Mouse (Mus musculus): ENCODE data around the gene Prmt8. TPM values are rescaled to one million over a fixed set of nuclear protein-coding genes. Genes with fewer than 3 reads are reported as not detected.
A peak's percentile ranks its signal among the peaks of the same experiment; 100 is the strongest.

Prmt8 gene
- polyA plus RNA-seq, 1 experiment, result not detected

DNA sequence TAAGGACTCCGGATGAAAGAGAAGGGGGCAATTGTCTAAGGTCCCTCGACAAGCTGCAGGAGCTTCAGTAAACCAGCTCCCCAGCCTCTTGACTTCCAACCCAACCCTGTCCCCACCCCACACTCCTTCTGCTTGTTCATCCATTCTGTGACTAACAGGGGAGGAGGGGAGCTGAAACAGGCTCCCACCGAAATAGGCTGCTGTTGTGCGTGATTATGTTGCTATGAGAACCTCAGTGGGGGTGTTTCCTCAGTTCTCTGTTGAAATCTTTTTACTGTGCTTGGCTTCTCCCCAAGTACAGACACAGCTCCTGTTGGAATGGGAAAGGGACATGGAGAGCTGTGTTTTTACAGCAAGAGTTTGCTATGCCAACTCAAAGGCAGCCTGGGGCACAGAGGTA, 1.5 kb upstream of the Prmt8 start:
- TF ChIP-seq E2F4 (IDR thresholded peaks at IDR 0.05; ENCODE audit: insufficient read depth), result no peak
- TF ChIP-seq SRF (IDR thresholded peaks at IDR 0.05; ENCODE audit: control insufficient read depth, insufficient read length, low read depth), result no peak
- TF ChIP-seq MYOG (IDR thresholded peaks at IDR 0.05; ENCODE audit: control insufficient read depth in 1 of 3, insufficient read depth in 1 of 3, insufficient read length in 2 of 3, low read depth in 2 of 3), result no peak
- no peak for TF ChIP-seq USF1 (IDR thresholded peaks at IDR 0.05; ENCODE audit: low read depth)
- no peak for TF ChIP-seq POLR2AphosphoS2 (IDR thresholded peaks at IDR 0.05; ENCODE audit: insufficient read length, low read depth)
- no peak for TF ChIP-seq POLR2A (IDR thresholded peaks at IDR 0.05; ENCODE audit: insufficient read length, low read depth)
- no peak for TF ChIP-seq CEBPB (IDR thresholded peaks at IDR 0.05; ENCODE audit: insufficient read depth, poor library complexity, severe bottlenecking)
- no peak for TF ChIP-seq TCF12 (IDR thresholded peaks at IDR 0.05; ENCODE audit: insufficient read depth, poor library complexity, severe bottlenecking)
- no peak for TF ChIP-seq MAX (IDR thresholded peaks at IDR 0.05; ENCODE audit: low read depth)
- no peaks in the 10 kb centered on the region for H3K36me3 ChIP-seq (ENCODE audit: control insufficient read depth, insufficient read depth)
- no peaks in the 10 kb centered on the region for H3K79me2 ChIP-seq (ENCODE audit: control insufficient read depth, insufficient read depth)
- H3ac ChIP-seq (ENCODE audit: control insufficient read depth, insufficient read length), result no peak overlapping the region
- no peak overlapping the region for H3K4me2 ChIP-seq (ENCODE audit: low read depth)
- peaks cover 5% of the 10 kb centered on the region for H3K27me3 ChIP-seq (ENCODE audit: control insufficient read depth, insufficient read depth, insufficient read length)
- H3K4me3 ChIP-seq, result no peak overlapping the region

DNA sequence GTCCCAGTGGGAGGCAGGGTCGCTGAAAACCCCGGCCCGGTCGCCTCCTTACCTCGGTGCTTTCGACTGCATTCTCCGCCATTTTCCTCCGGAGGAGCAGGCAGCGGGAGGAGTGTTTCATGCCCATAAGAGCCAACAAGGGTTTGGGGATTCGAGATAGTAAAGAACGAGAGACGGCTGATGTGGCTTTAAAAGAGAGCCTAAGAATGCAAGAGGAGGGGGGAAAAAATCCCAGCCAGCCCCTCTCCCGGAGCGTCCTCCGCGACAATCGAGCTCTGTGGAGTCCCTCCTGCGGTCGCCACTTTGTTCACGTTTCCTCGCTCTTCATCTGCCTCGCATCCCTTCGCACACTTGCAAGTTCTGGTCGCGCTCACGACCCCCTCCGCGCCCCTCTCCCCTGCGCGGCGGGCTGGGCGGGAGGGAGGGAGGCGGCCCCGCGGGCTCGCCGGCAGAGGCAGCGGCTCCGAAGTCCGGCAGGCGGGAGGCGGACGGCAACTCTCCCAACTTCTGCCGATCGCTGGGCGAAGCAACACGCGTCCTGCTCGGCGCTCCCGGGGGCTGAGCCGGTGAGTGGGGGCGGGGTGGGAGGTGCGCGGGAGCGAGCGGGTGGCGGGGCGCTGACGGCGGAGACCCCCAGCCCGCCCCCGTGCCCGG, 524 bp downstream of the Prmt8 start:
- no peak overlapping the region for H3K4me2 ChIP-seq (ENCODE audit: low read depth)
- H3ac ChIP-seq (ENCODE audit: control insufficient read depth, insufficient read length), result no peak overlapping the region
- TF ChIP-seq E2F4 (IDR thresholded peaks at IDR 0.05; ENCODE audit: insufficient read depth), result no peak
- TF ChIP-seq CEBPB (IDR thresholded peaks at IDR 0.05; ENCODE audit: insufficient read depth, poor library complexity, severe bottlenecking), result no peak
- TF ChIP-seq MYOD1 (IDR thresholded peaks at IDR 0.05; ENCODE audit: control insufficient read depth in 1 of 3, insufficient read length in 2 of 3, low read depth in 2 of 3), result no peak
- TF ChIP-seq MYOG (IDR thresholded peaks at IDR 0.05; ENCODE audit: control insufficient read depth in 1 of 3, insufficient read depth in 1 of 3, insufficient read length in 2 of 3, low read depth in 2 of 3), result no peak
- no peak for TF ChIP-seq MAX (IDR thresholded peaks at IDR 0.05; ENCODE audit: low read depth)
- no peak for TF ChIP-seq POLR2AphosphoS2 (IDR thresholded peaks at IDR 0.05; ENCODE audit: insufficient read length, low read depth)
- TF ChIP-seq REST (IDR thresholded peaks at IDR 0.05; ENCODE audit: insufficient read depth, insufficient read length), result no peak
- TF ChIP-seq USF1 (IDR thresholded peaks at IDR 0.05; ENCODE audit: low read depth), result no peak
- TF ChIP-seq POLR2A (IDR thresholded peaks at IDR 0.05; ENCODE audit: insufficient read length, low read depth), result no peak
- no peak for TF ChIP-seq TCF12 (IDR thresholded peaks at IDR 0.05; ENCODE audit: insufficient read depth, poor library complexity, severe bottlenecking)
- TF ChIP-seq TCF3 (IDR thresholded peaks at IDR 0.05; ENCODE audit: insufficient read length, low read depth), result no peak
- TF ChIP-seq SRF (IDR thresholded peaks at IDR 0.05; ENCODE audit: control insufficient read depth, insufficient read length, low read depth), result no peak
- H3K4me3 ChIP-seq, result no peak overlapping the region
- peaks cover 5% of the 10 kb centered on the region for H3K27me3 ChIP-seq (ENCODE audit: control insufficient read depth, insufficient read depth, insufficient read length)
- no peaks in the 10 kb centered on the region for H3K79me2 ChIP-seq (ENCODE audit: control insufficient read depth, insufficient read depth)
- no peaks in the 10 kb centered on the region for H3K36me3 ChIP-seq (ENCODE audit: control insufficient read depth, insufficient read depth)

DNA sequence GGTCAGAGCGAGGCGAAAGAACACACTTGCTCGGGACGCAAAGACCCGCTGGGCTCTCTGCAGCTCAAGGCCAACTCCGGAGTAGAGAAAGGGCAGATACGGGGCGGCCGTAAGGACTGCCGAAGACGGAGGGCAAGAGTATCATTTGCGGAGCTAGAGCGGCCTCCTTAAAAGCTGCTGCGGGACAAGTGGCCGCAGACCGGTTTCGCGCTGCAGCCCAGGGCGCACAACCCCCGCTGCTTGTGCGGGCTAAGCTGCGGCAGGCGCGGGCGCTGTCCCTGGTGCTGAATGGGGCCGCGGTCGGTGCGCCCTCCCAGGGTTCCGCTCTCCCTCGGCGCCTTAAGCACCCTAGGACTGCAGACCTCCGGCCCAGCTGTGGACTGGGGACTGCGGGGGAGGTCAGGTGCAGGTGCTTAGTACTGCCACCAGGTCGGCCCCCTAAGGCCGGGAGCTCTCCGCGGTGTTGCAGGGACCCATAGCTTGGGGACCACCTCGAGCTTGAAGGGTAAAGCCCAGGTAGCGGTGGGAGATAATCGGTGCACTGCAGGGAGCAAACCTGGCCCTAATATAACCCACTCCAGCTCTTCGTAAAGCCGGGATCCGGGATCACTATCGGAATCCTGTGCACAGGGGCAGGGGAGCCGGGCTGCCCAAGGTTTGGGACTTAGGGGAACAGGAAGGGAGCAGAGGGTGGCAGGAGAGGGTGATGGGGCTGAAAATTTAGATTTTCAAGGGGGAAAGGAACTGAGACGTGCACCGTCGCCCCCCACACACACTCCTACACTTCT, 1.4 kb downstream of the Prmt8 start:
- no peak overlapping the region for H3K4me2 ChIP-seq (ENCODE audit: low read depth)
- peak; percentile 88 for TF ChIP-seq REST (IDR thresholded peaks at IDR 0.05; ENCODE audit: insufficient read depth, insufficient read length)
- TF ChIP-seq MAX (IDR thresholded peaks at IDR 0.05; ENCODE audit: low read depth), result no peak
- no peak for TF ChIP-seq POLR2AphosphoS2 (IDR thresholded peaks at IDR 0.05; ENCODE audit: insufficient read length, low read depth)
- no peak for TF ChIP-seq TCF12 (IDR thresholded peaks at IDR 0.05; ENCODE audit: insufficient read depth, poor library complexity, severe bottlenecking)
- no peak for TF ChIP-seq CEBPB (IDR thresholded peaks at IDR 0.05; ENCODE audit: insufficient read depth, poor library complexity, severe bottlenecking)
- TF ChIP-seq E2F4 (IDR thresholded peaks at IDR 0.05; ENCODE audit: insufficient read depth), result no peak
- no peak for TF ChIP-seq USF1 (IDR thresholded peaks at IDR 0.05; ENCODE audit: low read depth)
- TF ChIP-seq MYOD1 (IDR thresholded peaks at IDR 0.05; ENCODE audit: control insufficient read depth in 1 of 3, insufficient read length in 2 of 3, low read depth in 2 of 3), result no peak
- H3K4me3 ChIP-seq, result no peak overlapping the region
- H3K79me2 ChIP-seq (ENCODE audit: control insufficient read depth, insufficient read depth), result no peaks in the 10 kb centered on the region
- H3ac ChIP-seq (ENCODE audit: control insufficient read depth, insufficient read length), result no peak overlapping the region
- H3K27me3 ChIP-seq (ENCODE audit: control insufficient read depth, insufficient read depth, insufficient read length), result peaks cover 5% of the 10 kb centered on the region
- no peaks in the 10 kb centered on the region for H3K36me3 ChIP-seq (ENCODE audit: control insufficient read depth, insufficient read depth)

DNA sequence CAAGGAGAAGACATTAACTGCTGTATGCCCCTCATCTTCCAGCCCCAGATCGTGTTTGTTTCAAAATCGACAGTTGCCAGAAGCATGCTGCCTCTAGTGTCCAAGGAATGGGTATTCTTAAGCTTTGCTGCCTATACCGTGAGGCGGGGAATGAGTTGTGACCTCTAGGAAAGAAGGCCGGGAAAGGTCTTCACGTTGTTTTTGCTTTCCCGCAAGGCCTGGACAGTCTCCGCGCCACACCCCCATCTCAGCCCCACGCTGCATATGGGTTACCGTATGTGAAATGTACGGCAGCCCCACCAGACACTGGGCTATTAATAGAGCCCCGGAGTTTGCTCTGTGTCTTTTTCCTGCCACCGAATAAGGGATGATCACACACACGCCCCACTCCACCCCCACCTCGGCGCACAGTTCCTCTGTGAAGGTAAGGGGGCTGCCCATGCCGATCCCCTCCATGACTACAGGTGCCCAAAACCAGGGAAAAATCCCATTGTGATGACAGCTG, 2.0 kb downstream of the Prmt8 start:
- peaks cover 5% of the 10 kb centered on the region for H3K27me3 ChIP-seq (ENCODE audit: control insufficient read depth, insufficient read depth, insufficient read length)
- no peak overlapping the region for H3K4me3 ChIP-seq

More for the DNA sequence above, 2.0 kb downstream of the Prmt8 start:
- Histone ChIP-seq H3K79me2 (ENCODE audit: control insufficient read depth, insufficient read depth) (no peaks in the 10 kb centered on the region), H3ac (ENCODE audit: control insufficient read depth, insufficient read length) (no peak overlapping the region), H3K36me3 (ENCODE audit: control insufficient read depth, insufficient read depth) (no peaks in the 10 kb centered on the region), H3K4me2 (ENCODE audit: low read depth) (no peak overlapping the region)
- TF ChIP-seq MYOD1 (IDR thresholded peaks at IDR 0.05; ENCODE audit: control insufficient read depth in 1 of 3, insufficient read length in 2 of 3, low read depth in 2 of 3) (no peak), POLR2AphosphoS2 (IDR thresholded peaks at IDR 0.05; ENCODE audit: insufficient read length, low read depth) (no peak), USF1 (IDR thresholded peaks at IDR 0.05; ENCODE audit: low read depth) (no peak), TCF12 (IDR thresholded peaks at IDR 0.05; ENCODE audit: insufficient read depth, poor library complexity, severe bottlenecking) (no peak), MAX (IDR thresholded peaks at IDR 0.05; ENCODE audit: low read depth) (no peak), CEBPB (IDR thresholded peaks at IDR 0.05; ENCODE audit: insufficient read depth, poor library complexity, severe bottlenecking) (no peak)
